Mouse (Mus musculus) lung, postnatal 4 days (tissue): ENCODE results near the gene Plxna1.

Source experiments
- DNase-seq, 2 experiments: peaks; one replicate each; pipeline ENCODE4 v3.0.0; 2021

The Plxna1 gene

GRCm38 (mm10) chr6:89360709-89361417 is 1.6 kb downstream of the Plxna1 start:
- DNase-seq = no peak

GRCm38 (mm10) chr6:89359771-89360708 is 2.4 kb downstream of the Plxna1 start:
- DNase-seq = no peak

GRCm38 (mm10) chr6:89359192-89359591 is 3.2 kb downstream of the Plxna1 start:
- no peak for DNase-seq

GRCm38 (mm10) chr6:89355661-89356060 is 6.8 kb downstream of the Plxna1 start:
- DNase-seq = no peak

GRCm38 (mm10) chr6:89354726-89355125 is 7.7 kb downstream of the Plxna1 start:
- DNase-seq = no peak

- DNase-seq = no peak
These were observed 8.3 kb downstream of the Plxna1 start for GRCm38 (mm10) chr6:89354076-89354475.

- no peak for DNase-seq
These were observed 9.3 kb downstream of the Plxna1 start for GRCm38 (mm10) chr6:89353101-89353500.

GRCm38 (mm10) chr6:89351441-89352137 is 10.8 kb downstream of the Plxna1 start:
- DNase-seq = peak; percentile 54 to 83

- DNase-seq = no peak
These were observed 11.9 kb downstream of the Plxna1 start for GRCm38 (mm10) chr6:89350520-89350919.

GRCm38 (mm10) chr6:89350037-89350515 is 12.3 kb downstream of the Plxna1 start:
- DNase-seq = no peak

- peak in 1 of 2 experiments; percentile 57 for DNase-seq
These were observed 14.1 kb downstream of the Plxna1 start for GRCm38 (mm10) chr6:89348363-89348762.

- DNase-seq = no peak
These were observed 14.6 kb downstream of the Plxna1 start for GRCm38 (mm10) chr6:89347792-89348191.

GRCm38 (mm10) chr6:89345855-89346254 is 16.6 kb downstream of the Plxna1 start:
- no peak for DNase-seq

- DNase-seq = no peak
These were observed 17.0 kb downstream of the Plxna1 start for GRCm38 (mm10) chr6:89345486-89345785.

GRCm38 (mm10) chr6:89344613-89345485 is 17.6 kb downstream of the Plxna1 start:
- DNase-seq = peak; percentile 94 to 97

GRCm38 (mm10) chr6:89341981-89342380 is 20.4 kb downstream of the Plxna1 start:
- no peak for DNase-seq

GRCm38 (mm10) chr6:89339447-89339846 is 23.0 kb downstream of the Plxna1 start:
- DNase-seq = peak; percentile 61 to 82

- no peak for DNase-seq
These were observed 23.7 kb downstream of the Plxna1 start for GRCm38 (mm10) chr6:89338733-89339132.

GRCm38 (mm10) chr6:89337574-89337973 is 24.8 kb downstream of the Plxna1 start:
- no peak for DNase-seq

GRCm38 (mm10) chr6:89333964-89334702 is 28.3 kb downstream of the Plxna1 start:
- DNase-seq = no peak

GRCm38 (mm10) chr6:89330957-89331356 is 31.5 kb downstream of the Plxna1 start:
- no peak for DNase-seq

- DNase-seq = no peak
These were observed 33.8 kb downstream of the Plxna1 start for GRCm38 (mm10) chr6:89328634-89329033.
